Comparison of ENCODE assay signal across 14 mouse cellular contexts in the genomic region with DNA sequence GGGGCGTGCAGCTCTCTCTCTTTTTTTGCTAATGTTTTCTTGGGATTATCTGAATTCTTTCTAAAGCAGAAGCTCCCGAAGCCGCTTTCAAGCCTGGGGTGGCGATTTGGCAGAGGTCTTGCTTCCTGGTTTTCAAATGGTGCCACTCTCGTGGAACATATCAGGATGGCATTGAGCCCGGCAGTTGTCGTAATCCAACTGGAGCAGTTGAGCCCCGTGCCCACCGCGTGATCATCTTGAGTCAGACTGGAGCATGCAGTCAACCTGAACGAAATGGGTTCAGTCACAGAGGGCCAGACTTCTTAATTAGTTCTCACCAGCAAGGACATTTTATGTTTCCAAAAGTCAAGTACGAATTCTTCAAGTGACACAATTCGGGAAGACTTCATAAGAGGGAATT.
"Had no signal": no experiment of that assay in that cellular context is flagged by ENCODE, and none has a peak within 500 bp of the region (broad histone marks: within the 10 kb centered on the region; RNA-seq: fewer than 3 reads in every experiment).

No protein-coding gene starts in this region.

- H3K4me3 ChIP-seq: layer of hippocampus, adult 2 months; limb, embryonic 15.5 days; liver, embryonic 12.5 days; midbrain, embryonic 10.5 days; myocyte; neural tube, embryonic 15.5 days had no signal

- H3K36me3 ChIP-seq: limb, embryonic 15.5 days; liver, embryonic 12.5 days; midbrain, embryonic 10.5 days; neural tube, embryonic 15.5 days had no signal

- H3K9ac ChIP-seq: limb, embryonic 15.5 days; liver, embryonic 12.5 days; lung, embryonic 14.5 days; neural tube, embryonic 15.5 days had no signal

- H3K9me3 ChIP-seq: limb, embryonic 15.5 days; liver, embryonic 12.5 days; midbrain, embryonic 10.5 days; neural tube, embryonic 15.5 days had no signal

- H3K4me2 ChIP-seq: limb, embryonic 15.5 days; liver, embryonic 12.5 days; lung, embryonic 14.5 days; neural tube, embryonic 15.5 days had no signal

- DNase-seq: lung, embryonic 14.5 days; lung, postnatal 10 days; lung, postnatal 4 days; midbrain, embryonic 14.5 days; right cerebral cortex, adult 18-20 months; right cerebral cortex, postnatal 25 days; thymus, postnatal 36 days had no signal

- H3K27ac ChIP-seq: kidney, postnatal 0 days; layer of hippocampus, adult 2 months; limb, embryonic 15.5 days; liver, embryonic 12.5 days; midbrain, embryonic 10.5 days; neural tube, embryonic 15.5 days had no signal

- H3K27me3 ChIP-seq: limb, embryonic 15.5 days; liver, embryonic 12.5 days; neural tube, embryonic 15.5 days had no signal

- H3K4me1 ChIP-seq: limb, embryonic 15.5 days; liver, embryonic 12.5 days; neural tube, embryonic 15.5 days had no signal

- ATAC-seq: liver, embryonic 12.5 days had no signal
